Mouse (Mus musculus) heart, postnatal 36 days (tissue): ENCODE measurements around the gene H2afy. TPM values are rescaled to one million over a fixed set of nuclear protein-coding genes. Genes with fewer than 3 reads are reported as not detected.
"Not testable (repeated sequence)": the region's sequence is repeated elsewhere in the genome, so short reads cannot be mapped to it uniquely, and the experiment has no call there.

Source experiments
- DNase-seq, 2 experiments: peaks; one replicate each; pipeline ENCODE4 v3.0.0; 2021 to 2022
- intact Hi-C: fragments of 180-260 bp; cut with DNase I; formaldehyde crosslinking; loops from one replicate; pipeline ENCODE4 v1.15.1; 2025
- total RNA-seq, 2 experiments: library from RNA; stranded (reverse); gene quantifications; 2 replicates each; pipeline ENCODE4 v1.2.3; 2021

Gene H2afy
- total RNA-seq, 2 experiments from 2014 or later, result 45.2 to 50.3 TPM

DNA sequence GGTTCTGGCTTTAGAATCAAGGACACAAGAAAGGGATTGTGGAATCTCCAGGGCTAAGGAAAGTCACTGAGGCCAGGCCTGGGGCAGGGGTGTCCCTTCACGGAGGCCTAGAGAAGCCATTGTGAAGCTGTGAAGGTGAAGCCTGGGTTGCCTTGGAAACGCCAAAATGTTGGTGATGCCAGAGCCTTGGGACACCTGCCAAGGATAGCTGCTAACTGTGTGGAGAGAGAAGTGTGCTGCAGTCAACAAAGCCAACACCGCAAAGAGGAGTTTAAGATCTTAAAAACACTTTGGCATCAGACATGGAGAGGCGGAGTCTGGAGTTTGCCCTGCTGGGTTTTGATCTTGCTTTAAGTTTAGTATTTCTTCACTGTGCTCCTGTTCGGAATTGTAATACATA, 54.5 kb downstream of the H2afy start:
- intact Hi-C loops, result no loop called here
- DNase-seq, result no peak

DNA sequence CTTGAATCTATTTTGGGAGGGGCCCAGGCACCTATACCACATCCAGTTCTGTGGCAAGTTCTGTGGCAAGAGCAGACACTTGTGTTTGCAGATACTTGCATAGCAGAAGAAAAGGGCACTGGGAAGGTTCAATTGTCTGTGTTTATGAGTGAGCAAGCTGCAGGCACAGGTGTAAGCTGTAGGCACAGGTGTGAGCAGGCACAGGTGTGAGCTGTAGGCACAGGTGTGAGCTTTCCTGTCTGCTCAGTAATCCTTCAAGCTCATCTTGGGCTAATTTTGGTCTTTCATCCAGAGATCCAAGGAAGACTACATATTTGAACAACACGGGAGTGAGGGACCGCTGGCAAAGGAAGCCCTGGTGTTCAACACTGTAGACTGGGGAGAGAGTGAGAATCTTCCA, 56.5 kb downstream of the H2afy start:
- intact Hi-C loops, result no loop called here
- DNase-seq, result no peak

DNA sequence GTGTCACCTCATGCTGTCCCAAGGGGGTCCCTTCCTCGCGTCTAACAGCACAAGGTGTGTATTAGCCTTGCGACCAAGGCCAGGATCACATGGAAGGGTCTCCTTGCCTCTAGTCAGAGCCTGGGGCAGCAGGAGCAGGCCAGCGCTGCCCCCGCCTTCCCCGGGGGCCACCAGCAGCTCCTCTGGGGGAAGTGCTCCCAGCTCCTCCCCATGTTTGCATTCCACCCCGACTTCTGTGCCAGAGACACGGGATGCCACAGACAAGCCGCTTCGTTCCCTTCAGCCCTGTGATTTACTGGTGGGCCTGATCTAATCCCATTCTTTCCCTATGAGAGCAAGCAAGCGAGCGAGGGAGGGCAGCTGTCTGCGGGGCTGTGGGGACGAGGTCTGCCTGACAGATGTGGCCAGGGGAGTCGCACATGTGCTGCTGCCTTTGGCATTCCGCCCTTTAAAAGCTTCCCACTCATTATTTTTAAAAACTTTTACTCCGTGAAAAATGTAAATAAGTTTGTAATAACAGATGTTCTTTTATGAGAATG, 57.4 kb downstream of the H2afy start:
- intact Hi-C loops, result no loop called here
- DNase-seq, result no peak

DNA sequence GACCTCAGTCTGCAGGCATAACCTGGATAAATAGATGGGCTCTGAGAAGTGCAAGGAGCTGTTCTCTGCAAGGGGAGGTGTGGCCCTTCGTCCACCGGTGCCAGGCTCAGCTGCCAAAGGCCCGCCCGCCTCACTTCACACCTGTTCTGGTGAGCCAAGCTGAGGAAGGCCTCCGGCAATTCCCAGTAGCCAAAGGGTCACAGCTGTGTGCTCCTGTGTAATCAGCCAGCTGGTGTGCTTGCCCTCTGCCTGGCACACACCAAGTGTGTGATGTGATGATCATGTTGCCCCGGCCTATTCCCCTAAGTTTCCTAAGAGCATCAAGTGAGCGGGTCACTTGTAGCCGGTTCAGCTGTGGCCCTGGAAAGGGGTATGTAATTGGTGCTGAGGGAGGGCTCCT, 60.2 kb downstream of the H2afy start:
- intact Hi-C loops, result no loop called here
- no peak for DNase-seq

DNA sequence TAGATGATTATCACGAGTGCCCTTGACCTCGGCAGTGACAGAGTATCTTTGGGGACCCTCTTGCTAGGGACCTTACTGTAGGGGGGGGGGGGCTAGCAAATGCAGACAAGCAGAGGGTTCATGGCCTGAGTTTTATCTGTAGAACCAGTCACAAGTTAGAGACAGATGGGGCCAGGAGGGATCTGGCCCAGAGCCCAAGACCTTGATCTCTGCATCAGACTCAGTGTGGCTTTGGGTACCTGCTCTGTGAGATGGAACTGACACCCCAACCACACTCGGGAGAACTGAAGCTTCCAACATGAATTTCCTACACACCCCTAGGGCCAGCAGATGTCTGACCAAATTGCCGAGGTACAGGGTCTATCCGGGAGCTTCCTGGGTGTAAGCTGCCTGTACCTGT, 63.0 kb downstream of the H2afy start:
- intact Hi-C loops, result no loop called here
- DNase-seq, result no peak

DNA sequence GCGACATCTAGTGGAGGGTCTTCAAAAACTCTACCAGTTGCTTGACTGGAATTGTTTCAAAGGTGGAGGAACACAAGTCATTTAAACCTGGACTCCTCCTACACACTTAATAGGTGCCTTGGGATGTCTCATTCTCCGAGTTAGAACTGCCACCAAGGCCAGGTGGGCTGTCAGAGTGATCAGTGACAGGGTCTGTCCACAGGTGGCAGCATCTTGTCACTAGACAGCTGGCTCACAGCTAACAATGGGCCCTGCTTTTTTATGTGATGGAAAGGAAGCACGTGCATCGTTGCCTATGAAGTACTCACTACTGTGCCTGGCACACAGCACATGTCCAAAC, 63.9 kb downstream of the H2afy start:
- intact Hi-C loops, result no loop called here
- DNase-seq, result no peak

DNA sequence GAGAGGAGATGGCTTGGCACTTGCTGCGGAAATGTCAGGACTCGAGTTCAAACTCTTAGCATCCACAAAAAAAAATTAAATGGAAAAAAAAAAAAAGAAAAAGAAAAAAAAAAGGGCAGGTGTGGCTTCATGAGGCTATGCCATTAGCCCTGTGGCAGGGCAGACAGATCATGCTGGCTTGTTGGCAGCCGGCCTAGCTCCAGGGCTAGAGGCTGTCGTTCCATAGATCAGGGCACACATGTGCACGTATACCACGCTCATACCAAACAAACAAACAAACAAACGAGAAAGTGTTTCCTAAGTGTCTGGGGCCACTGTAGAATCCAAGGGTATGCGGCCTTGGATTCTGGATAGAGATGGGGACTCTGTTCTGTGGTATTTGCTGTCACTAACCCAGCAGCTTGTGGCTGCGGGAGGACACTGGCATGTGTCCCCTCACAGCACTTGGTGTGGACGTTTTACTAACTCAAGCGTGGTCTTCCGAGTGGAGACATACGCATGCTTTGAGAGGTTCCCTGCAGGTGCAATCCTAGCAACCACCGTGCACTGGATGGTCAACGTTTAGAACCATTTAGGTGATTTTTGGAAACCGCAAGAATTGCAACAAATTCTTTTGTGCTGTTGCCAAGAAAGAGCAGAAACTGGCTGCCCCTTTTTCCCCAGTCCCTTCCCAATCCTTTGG, 64.4 kb downstream of the H2afy start:
- no peak for DNase-seq
- intact Hi-C loops, result no loop called here

DNA sequence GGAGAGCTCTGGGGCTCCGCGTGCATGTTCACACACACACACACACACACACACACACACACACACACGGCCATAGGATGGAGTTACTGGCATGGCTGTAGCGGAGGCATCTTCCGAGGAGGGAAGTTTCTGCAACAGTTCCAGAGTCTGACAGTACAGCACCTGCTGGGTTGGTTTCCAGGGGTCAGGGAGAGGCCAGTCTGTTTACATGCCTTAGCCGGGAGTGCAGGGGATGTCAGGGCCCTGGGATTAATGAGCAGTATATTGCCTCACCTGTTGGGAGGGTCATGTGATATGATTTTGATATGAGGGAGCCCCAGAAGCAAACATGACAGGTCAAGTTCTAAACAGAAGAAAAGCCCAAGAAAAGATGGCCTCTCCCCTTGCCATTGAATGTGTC, 66.5 kb downstream of the H2afy start:
- DNase-seq, result no peak
- intact Hi-C loops, result no loop called here

DNA sequence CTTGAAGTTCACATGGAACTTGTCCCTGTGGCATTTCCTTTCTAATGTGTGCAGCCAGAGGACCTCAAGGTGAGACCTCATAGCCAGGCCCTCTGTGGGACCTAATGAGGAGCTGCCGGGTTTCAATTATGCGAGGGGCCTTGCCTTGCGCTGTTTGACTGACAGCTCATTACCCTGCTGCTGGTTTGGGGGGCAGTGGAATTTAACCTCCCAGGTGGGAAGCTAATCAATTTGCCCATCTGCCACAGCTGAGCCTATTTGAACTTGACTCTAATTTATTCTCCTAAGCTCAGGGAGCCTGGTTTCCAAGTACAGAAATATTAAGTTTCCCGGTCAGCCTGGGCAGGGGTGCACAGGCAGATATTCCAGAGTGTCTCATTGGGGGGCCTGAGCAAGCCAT, 67.6 kb downstream of the H2afy start:
- DNase-seq, result no peak
- intact Hi-C loops, result no loop called here

DNA sequence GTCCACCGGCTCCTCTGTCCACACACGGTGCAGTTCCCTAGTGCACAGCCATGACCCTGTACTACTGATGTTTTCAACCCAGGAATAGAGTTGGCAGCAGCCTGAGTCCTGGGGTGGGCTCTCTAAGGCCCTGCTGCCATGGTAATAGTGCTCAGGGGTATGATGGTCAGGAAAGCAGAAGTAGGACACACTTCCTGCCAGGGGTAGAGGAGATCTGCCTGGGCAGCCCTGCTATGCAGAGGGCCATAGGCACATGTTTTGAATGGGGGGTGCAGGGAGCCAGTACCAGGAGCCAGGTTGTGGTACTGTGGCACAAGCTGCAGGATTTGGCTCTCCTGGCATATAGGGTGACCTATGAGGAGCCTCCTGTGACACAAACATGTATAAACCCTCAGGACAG, 69.3 kb downstream of the H2afy start:
- intact Hi-C loops, result no loop called here
- no peak for DNase-seq

DNA sequence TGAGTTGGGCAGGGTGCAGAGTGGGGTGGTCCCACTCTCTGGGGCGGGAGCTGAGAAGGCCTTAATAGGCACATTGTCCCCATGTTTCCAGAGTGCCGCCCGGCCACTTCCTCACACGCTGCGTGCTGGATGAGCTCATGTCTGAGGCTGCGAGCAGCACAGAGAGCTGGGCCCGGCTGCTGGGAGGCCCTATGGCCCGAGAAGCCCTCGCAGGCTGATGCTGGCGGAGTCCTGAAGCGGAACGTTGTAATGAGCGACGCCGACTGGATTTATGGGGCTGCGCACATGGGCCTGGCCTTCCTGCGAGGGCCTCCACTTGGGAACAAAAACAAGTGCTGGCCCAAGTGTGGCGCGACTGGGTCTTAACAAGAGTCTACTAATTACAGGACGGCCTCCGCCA, 70.0 kb downstream of the H2afy start:
- intact Hi-C loops, result no loop called here
- no peak for DNase-seq

DNA sequence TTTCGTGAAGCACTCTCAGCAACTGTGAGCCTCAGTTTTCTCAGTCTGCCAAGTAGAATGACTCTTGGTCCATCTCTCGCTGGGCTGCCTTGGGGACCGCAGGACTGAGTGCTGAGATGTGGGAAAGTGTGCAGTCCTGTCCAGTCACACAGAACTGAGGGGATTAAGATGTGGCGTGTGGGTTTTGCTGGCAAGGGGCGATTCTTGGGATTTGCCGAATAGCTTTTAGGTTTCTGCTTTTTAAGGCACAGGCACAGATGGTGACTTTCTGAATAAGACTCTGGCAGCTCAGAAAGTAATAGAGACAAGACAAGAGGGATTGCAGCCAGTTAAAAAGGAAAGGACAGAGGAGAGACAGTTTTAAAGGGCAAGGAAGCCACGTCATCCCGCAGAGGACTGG, 78.4 kb downstream of the H2afy start:
- intact Hi-C loops, result no loop called here
- no peak for DNase-seq

DNA sequence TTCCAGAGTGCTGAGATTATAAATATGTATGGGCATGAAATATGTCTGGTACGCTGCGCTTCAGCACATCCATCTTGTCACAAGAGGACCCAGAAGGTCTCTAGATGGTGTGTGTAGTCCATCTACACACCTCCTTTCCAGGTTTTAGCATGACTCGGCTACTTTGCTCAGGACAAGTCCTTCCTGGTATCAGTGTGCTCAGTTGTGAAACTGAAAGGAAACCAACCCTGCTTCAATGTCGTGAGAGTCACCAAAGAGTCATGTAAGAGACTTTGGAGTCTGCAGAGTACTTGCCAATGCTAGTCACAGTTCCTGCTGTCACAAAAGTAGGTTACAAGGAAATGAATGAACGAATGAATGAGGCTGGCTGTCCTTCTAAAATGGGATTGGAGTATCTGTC, 80.4 kb downstream of the H2afy start:
- intact Hi-C loops, result no loop called here
- no peak for DNase-seq

DNA sequence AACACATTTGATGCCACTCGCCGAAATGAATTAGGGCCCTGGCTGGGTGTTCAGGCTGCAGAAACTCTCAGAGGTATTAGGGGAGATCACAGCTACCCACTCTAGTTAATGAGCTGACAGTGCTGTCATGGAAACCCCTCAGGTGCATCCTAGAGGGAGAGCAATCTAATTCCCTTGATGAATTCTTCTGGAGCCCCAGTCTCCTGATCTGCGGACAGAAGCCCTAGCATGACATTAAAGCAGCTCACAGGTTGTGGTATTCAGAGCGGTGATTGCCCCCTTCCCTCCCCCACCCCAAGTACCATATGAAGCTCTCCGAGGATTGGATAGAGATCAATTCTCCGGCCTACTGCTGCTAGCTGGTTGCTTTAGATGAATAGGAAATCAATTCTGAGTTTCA, 82.1 kb downstream of the H2afy start:
- DNase-seq, result no peak
- intact Hi-C loops, result no loop called here

DNA sequence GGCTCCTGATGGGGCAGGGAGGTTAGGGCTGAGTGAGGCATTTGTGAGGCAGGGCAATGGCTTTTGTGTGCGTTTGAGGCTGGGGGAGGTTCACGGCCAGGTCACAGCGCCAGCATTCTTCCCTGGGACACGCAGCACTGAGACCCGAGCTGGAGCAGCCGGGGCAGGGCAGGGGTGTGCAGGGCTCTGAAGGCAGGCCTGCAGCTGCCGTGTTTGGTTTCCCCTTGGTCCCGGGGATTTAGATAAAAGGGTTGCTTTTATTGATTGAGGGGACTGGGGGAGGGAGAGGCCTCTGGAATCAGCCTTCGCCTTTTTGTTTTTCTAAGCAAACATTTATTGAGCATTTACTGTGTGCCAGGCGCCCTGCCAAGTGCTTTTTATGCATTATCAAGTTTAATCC, 83.4 kb downstream of the H2afy start:
- intact Hi-C loops, result no loop called here

DNA sequence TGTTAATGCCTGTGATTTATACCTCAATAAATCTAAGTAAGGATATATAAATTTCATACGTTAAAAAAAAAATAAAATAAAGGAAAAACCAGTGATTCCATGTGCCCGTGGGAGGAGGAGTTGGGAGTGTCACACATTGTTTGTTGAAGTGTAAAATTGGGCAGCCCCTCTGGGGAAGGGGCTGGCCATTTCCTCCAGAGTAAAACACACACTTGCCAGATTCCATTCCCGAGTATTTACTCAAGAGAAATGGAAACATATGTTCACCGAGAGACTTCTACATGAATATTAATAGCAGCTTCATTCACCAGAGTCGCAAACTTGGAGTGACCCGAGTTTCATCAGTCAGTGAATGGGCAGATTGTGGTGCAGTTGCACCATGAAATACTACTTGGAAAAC, 85.9 kb downstream of the H2afy start:
- intact Hi-C loops, result no loop called here
- no peak for DNase-seq

More for the DNA sequence above, 83.4 kb downstream of the H2afy start:
- no peak for DNase-seq

DNA sequence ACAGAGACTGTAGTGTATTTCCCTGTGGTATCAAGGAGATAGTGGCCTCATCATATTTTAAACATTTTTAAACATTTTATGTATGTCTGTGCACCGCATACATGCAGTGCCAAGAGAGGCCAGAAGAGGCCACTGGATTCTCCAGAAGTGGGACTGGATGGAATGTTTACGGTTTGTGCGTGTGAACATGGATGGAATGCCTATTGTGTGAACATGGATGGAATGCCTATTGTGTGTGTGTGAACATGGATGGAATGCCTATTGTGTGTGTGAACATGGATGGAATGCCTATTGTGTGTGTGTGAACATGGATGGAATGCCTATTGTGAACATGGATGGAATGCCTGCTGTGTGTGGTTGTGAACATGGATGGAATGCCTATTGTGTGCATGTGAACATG, 93.9 kb downstream of the H2afy start:
- no peak for DNase-seq
- intact Hi-C loops, result no loop called here

DNA sequence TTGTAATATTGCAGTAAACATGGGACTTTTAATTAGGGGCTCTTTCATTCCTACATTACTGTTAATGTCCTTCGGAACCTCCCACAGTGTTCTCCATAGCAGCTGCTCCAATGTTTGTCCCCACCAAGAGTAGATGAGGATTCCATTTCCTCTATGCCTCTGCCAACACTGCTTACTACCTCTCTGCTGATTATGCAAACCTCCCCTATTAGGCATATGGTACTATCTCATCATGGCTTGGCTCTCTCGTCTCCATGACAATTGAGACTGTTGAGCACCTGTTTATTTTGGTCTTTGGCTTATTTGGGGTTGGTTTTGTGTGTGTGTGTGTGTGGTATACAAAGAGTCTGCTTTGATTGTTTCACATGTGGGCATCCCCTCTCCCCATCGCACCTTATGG, 95.5 kb downstream of the H2afy start:
- intact Hi-C loops, result no loop called here
- DNase-seq, result no peak

DNA sequence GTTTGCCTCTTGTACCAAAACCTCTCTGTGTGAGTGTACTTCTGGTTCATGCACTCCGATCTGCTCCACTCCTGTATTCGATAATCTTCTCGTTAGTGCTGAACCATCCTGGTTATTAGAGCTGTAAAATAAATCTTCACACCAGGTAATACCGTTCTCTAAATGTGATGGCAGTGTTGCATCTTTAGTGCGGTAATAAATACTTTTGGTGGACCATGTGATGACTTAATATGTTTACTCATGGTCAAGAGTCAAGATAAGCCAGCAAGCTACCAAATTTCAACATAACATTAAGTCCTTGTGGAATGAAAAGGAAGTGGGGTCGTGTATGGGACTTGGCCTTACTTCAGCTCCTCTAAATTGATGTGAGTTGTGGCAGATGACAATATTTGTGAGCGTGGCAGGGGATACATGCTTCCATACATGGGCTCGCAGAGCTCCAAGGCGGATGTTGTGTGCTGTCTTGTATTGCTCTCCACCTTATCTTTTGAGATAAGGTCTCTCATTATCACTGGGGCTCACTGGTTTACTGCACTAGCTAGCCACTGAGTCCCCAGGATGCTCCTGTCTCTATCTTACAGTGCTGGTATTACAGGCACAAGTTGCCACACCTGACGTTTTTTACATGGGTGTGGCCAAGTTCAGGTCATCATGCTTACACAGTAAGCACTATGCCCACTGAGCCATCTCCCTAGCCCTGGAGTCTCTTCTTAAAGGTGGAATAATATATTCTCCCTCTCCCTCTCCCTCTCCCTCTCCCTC, 96.4 kb downstream of the H2afy start:
- DNase-seq, result no peak
- intact Hi-C loops, result no loop called here

DNA sequence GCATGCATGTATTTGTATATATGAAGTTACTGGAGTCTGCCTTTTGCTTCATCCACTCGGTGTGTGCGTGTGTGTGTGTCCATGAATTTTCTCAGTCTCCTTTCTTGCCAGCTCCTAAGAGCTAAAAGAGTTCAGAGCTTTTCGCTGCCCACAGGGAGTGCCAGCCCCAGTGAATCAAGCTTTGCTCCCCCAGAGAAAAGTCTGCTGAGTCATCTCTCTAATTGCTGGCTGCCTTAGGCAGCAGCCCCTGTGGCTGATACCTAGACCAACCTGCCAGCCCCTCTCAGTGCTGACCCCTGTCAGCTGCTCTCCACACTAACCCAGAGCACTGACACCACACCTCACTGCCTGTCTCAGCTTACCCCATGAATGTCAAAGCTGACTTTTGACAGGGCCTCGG, 107.2 kb downstream of the H2afy start:
- DNase-seq, result no peak
- intact Hi-C loops, result no loop called here

DNA sequence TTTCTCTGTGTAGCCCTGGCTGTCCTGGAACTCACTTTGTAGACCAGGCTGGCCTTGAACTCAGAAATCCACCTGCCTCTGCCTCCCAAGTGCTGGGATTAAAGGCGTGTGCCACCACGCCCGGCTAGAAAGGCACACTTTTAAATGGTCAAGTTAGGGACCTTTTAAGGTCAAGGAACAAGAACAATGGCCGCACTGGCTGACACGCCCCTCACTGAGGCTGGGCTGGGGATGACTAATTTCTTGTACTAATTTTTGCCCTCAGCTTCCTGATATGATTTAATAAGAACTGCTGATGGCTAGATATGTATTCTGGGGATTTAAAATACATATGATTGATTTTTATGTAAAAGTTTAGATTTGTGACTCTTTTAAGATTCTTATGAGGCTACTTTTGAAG, 108.2 kb downstream of the H2afy start:
- DNase-seq, intact Hi-C loops: not testable (repeated sequence)

DNA sequence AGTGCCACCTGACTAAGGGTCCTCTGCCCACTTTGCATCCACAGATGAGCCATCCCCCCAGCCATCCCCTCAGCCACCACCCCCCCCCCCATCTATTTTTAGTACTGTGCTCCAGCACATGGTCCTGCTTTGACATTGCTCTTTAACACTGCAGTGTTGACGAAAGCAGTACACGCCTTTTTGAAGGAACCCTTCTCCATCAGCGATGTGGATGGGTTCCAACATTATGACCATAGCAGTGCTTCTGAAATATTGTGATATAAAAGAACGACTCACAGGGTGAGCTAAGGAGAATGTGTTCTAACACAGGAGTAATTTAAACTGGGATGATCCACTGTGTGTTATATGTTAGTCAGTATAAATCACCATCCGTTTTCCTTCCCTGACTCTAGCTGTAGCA, 109.5 kb downstream of the H2afy start:
- intact Hi-C loops, result no loop called here

More for the DNA sequence above, 109.5 kb downstream of the H2afy start:
- no peak for DNase-seq
